ENCODE assay signal across 9 mouse cellular contexts in genomic region chr16:97568662-97569061, GRCm38 (mm10). TPM values are rescaled to one million over a fixed set of nuclear protein-coding genes. Genes with fewer than 3 reads are reported as not detected.
DNase-seq lines count a peak whose midpoint lies in the region; ATAC-seq lines count a peak whose summit lies in the region.
"Had no signal": no experiment of that assay in that cellular context is flagged by ENCODE, and none has a peak within 500 bp of the region (broad histone marks: within the 10 kb centered on the region; RNA-seq: fewer than 3 reads in every experiment).

No protein-coding gene starts in this region.

- peak; percentile 7 to 24 for DNase-seq in frontal cortex, postnatal 10 days (ENCODE audit: low spot score in 2 of 2)
- DNase-seq in urinary bladder, postnatal 14 days (ENCODE audit: low spot score) = peak; percentile 61
- DNase-seq in urinary bladder, postnatal 10 days (ENCODE audit: low spot score) = no peak
- DNase-seq in embryo, embryonic 11 days = peak; percentile 46
- DNase-seq in layer of hippocampus, adult 8-10 months (ENCODE audit: low spot score in 2 of 2) = peak; percentile 22 to 61
- peak; percentile 54 for DNase-seq in lung, postnatal 25 days (ENCODE audit: low spot score)
- no peak for DNase-seq in urinary bladder, postnatal 36 days (ENCODE audit: low spot score in 2 of 2)

- ATAC-seq in frontal cortex, adult (ENCODE audit: low TSS enrichment) = no peak

RNA-seq across cellular contexts. Expression of gene Tmprss2, which starts 42.3 kb away (rescaled TPM):
- total RNA-seq in layer of hippocampus, adult 8-10 months (2022) = not detected

RNA-seq across cellular contexts. Expression of gene Fam3b, which starts 54.0 kb away (rescaled TPM):
- not detected for total RNA-seq in layer of hippocampus, adult 8-10 months (2022)
- total RNA-seq: gastrocnemius, postnatal 4 days had no signal

Comparison
In these comparisons a context has a peak if more than half of its experiments do, and no peak if none do; other contexts are left out.
1. DNase-seq: peak in frontal cortex, postnatal 10 days (2 of 2), urinary bladder, postnatal 14 days (single experiment), embryo, embryonic 11 days (single experiment), layer of hippocampus, adult 8-10 months (2 of 2) and lung, postnatal 25 days (single experiment); none in urinary bladder, postnatal 10 days (single experiment) and urinary bladder, postnatal 36 days (0 of 2).